Comparison of ENCODE assay signal across 8 mouse cellular contexts in the genomic region with DNA sequence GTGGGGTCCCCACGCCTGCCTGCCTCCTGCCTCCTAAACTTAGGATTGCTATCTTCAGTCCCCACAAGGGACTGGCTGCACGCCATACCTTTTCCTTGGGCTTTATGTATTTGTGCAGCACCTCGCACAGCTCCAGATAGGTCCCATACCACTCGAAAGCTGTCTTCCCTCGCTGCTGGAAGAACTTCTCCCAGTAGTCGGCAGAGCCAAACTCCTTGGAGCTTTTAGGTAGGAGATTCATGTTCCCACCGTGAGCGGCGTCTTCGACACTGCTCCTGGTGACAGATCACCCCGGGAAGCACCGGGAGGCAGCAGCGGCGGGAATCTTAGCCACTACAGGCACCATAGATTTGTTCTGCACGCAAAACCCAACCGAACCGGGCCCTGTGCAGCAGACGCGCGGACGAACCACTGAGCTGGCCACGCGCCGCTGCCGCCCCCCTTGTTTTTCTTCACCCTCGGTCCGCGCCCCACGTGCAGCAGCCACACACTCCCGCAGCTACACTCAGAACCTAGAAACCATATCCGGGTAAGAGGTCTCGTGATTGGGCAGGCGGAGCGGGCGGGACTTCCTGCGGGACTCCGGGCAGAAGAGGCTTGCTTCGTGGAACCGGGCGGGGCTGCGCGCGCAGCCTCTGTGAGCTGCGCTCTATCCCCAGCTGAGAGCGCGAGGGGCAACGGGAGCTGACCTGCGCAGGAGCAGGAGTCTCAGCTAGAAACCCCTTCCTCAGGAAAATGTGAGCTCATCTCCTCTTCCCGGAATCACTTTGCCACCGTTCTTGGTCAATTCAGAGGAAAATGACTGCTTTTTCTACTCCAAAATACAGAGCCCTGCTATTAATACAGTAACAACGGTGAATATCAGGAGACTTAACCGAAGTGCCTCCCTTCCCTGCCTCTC. TPM values are rescaled to one million over a fixed set of nuclear protein-coding genes. Genes with fewer than 3 reads are reported as not detected.
DNase-seq lines count a peak whose midpoint lies in the region; ATAC-seq and TF ChIP-seq lines count a peak whose summit lies in the region.

Gene Mettl13, minus strand, starts transcription at position 536 of the 901 bp plus-strand sequence.

- TF ChIP-seq EP300 in liver, postnatal 0 days (IDR thresholded peaks at IDR 0.05; ENCODE audit: low read depth), result no peak

- peak; percentile 100 for ATAC-seq in forebrain, embryonic 12.5 days (ENCODE audit: low FRiP score)
- ATAC-seq in liver, postnatal 0 days, result peak; percentile 99
- ATAC-seq in neural tube, embryonic 15.5 days (ENCODE audit: low FRiP score), result peak; percentile 99

- DNase-seq in c-Kit-positive CD71-positive TER-119-positive erythroid progenitor cells, embryonic 14.5 days (ENCODE audit: low spot score), result peak; percentile 90
- peak; percentile 89 to 92 for DNase-seq in heart, postnatal 10 days
- DNase-seq in large intestine, adult 2 months (ENCODE audit: low read depth, low spot score), result peak; percentile 81
- peak; percentile 96 for DNase-seq in liver, postnatal 0 days
- DNase-seq in testis, postnatal 14 days (ENCODE audit: low spot score), result peak; percentile 92

- H3K36me3 ChIP-seq in E14TG2a.4 (ENCODE audit: insufficient read depth, low read length), result peaks cover 33% of the 10 kb centered on the region
- peaks cover 30% of the 10 kb centered on the region for H3K36me3 ChIP-seq in forebrain, embryonic 12.5 days (replicated peaks)
- peaks cover 17% of the 10 kb centered on the region for H3K36me3 ChIP-seq in liver, postnatal 0 days (replicated peaks; ENCODE audit: insufficient read depth, low read length)
- peaks cover 29% of the 10 kb centered on the region for H3K36me3 ChIP-seq in neural tube, embryonic 15.5 days

- H3K9me3 ChIP-seq in E14TG2a.4 (ENCODE audit: low read length), result no peaks in the 10 kb centered on the region
- no peaks in the 10 kb centered on the region for H3K9me3 ChIP-seq in forebrain, embryonic 12.5 days
- no peaks in the 10 kb centered on the region for H3K9me3 ChIP-seq in liver, postnatal 0 days (ENCODE audit: low read length)
- H3K9me3 ChIP-seq in neural tube, embryonic 15.5 days (replicated peaks), result no peaks in the 10 kb centered on the region

- intact Hi-C loops in heart, postnatal 10 days (cut with DNase I), result loop anchor here (2.0 kb wide), 1 partner anchor 23 kb away; the partner anchor contains the start of gene Vamp4

- TF ChIP-seq CTCF in E14TG2a.4 (conservative IDR thresholded peaks at IDR 0.05; ENCODE audit: low read length), result no peak
- TF ChIP-seq CTCF in liver, postnatal 0 days (IDR thresholded peaks at IDR 0.05; ENCODE audit: low read depth), result no peak

- H3K9ac ChIP-seq in forebrain, embryonic 12.5 days, result peak within 1 kb of the TSS; percentile 72
- H3K9ac ChIP-seq in liver, postnatal 0 days (replicated peaks), result peak within 1 kb of the TSS; percentile 84
- H3K9ac ChIP-seq in neural tube, embryonic 15.5 days (replicated peaks), result peak within 1 kb of the TSS; percentile 74

- peak within 1 kb of the TSS; percentile 86 for H3K4me3 ChIP-seq in E14TG2a.4 (replicated peaks; ENCODE audit: low read length)
- H3K4me3 ChIP-seq in forebrain, embryonic 12.5 days (replicated peaks), result peak within 1 kb of the TSS; percentile 71
- H3K4me3 ChIP-seq in liver, postnatal 0 days (ENCODE audit: low read depth, low read length), result peak within 1 kb of the TSS; percentile 79
- H3K4me3 ChIP-seq in neural tube, embryonic 15.5 days (replicated peaks), result peak within 1 kb of the TSS; percentile 89

- H3K4me2 ChIP-seq in forebrain, embryonic 12.5 days, result peak within 1 kb of the TSS; percentile 93
- peak within 1 kb of the TSS; percentile 100 for H3K4me2 ChIP-seq in liver, postnatal 0 days (ENCODE audit: low read depth, low read length)
- H3K4me2 ChIP-seq in neural tube, embryonic 15.5 days, result peak within 1 kb of the TSS; percentile 92

- peaks cover 49% of the 10 kb centered on the region for H3K4me1 ChIP-seq in E14TG2a.4 (replicated peaks; ENCODE audit: low read depth, low read length)
- H3K4me1 ChIP-seq in forebrain, embryonic 12.5 days, result peaks cover 16% of the 10 kb centered on the region
- peaks cover 11% of the 10 kb centered on the region for H3K4me1 ChIP-seq in liver, postnatal 0 days (ENCODE audit: insufficient read depth)
- peaks cover 16% of the 10 kb centered on the region for H3K4me1 ChIP-seq in neural tube, embryonic 15.5 days

- H3K27ac ChIP-seq in forebrain, embryonic 12.5 days, result peak within 1 kb of the TSS; percentile 54
- H3K27ac ChIP-seq in liver, postnatal 0 days (ENCODE audit: low read depth), result peak within 1 kb of the TSS; percentile 70
- H3K27ac ChIP-seq in neural tube, embryonic 15.5 days (replicated peaks), result peak within 1 kb of the TSS; percentile 89

- H3K27me3 ChIP-seq in E14TG2a.4 (ENCODE audit: insufficient read depth, low read length), result peaks cover 5% of the 10 kb centered on the region; the same call in 1 of the 2 replicates
- H3K27me3 ChIP-seq in forebrain, embryonic 12.5 days, result no peaks in the 10 kb centered on the region
- no peaks in the 10 kb centered on the region for H3K27me3 ChIP-seq in liver, postnatal 0 days (ENCODE audit: insufficient read depth, low read length)
- no peaks in the 10 kb centered on the region for H3K27me3 ChIP-seq in neural tube, embryonic 15.5 days (replicated peaks)

- under 1% methylated on average over 52 of the region's 52 CpGs for WGBS in forebrain, embryonic 12.5 days
- under 1% methylated on average over 52 of the region's 52 CpGs for WGBS in large intestine, adult 2 months
- under 1% methylated on average over 52 of the region's 52 CpGs for WGBS in liver, postnatal 0 days (ENCODE audit: insufficient replicate concordance)
- WGBS in neural tube, embryonic 15.5 days, result under 1% methylated on average over 52 of the region's 52 CpGs

RNA-seq across cellular contexts. Expression of gene Mettl13, which starts in this region (rescaled TPM):
- 23.4 and 26.1 TPM in 2 replicates for polyA plus RNA-seq in forebrain, embryonic 12.5 days (2016; fragmentation: Nextera tagmentation; extraction: Ambion mirVana)
- 1 to 10 TPM; 7.3 to 8.1 TPM for total RNA-seq in heart, postnatal 10 days (2021)
- 3.8 and 4.1 TPM in 2 replicates for polyA plus RNA-seq in large intestine, adult 2 months (2012; rRNA removed)
- polyA plus RNA-seq in liver, postnatal 0 days (2015; fragmentation: Nextera tagmentation; extraction: Ambion mirVana), result 5.9 and 7.2 TPM in 2 replicates
- 15.4 and 20.4 TPM in 2 replicates for polyA plus RNA-seq in neural tube, embryonic 15.5 days (2015; fragmentation: Nextera tagmentation; extraction: Ambion mirVana)

Comparison
In these comparisons a context has a peak if more than half of its experiments do, and no peak if none do; other contexts are left out.
1. Peak in every context shown above with its lines: DNase-seq, ATAC-seq, H3K4me3 ChIP-seq and H3K27ac ChIP-seq.